Mouse (Mus musculus): ENCODE results near the gene Ciart.
A peak's percentile ranks its signal among the peaks of the same experiment; 100 is the strongest.
"Not testable (repeated sequence)": the region's sequence is repeated elsewhere in the genome, so short reads cannot be mapped to it uniquely, and the experiment has no call there.

Ciart gene

DNA sequence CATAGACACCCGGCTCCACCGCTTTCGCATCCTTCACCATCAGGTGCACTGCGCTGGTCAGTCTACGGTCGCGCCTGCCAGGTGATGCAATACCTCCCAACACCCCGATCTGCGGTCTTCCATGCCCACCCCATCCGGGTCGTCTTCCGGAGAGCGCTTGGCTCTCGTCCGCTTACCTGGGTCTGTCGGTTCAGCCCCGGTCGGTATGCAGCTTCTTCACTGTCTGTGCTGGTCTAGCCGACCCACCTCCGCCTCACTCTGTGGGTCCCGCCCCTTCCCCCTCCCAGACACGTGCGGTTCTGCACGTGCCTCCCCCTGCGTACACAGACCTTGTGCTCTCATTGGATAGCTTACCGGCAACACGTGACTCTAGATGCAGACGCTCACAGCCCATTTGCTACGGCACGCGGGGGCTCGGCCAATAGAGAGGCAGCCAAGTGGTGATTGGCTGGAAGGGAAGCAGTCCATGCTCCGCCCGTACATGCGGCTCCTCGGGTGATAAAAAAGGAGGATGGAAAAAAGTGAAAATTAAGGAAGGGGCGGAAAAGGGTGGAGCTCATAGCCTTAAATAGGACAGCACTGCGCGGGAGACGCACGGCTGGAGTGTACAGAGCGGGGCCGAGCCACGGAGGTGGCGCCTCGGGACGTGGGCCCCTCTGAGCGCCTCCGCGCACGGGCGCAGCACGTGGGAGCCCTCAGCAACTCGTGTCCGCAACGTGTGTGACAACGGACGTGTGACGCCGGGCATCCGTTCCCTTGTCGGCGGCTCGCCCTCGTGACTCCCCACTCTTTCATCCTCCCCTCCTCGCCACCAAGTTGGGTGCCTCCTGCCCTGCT is at the start of gene Ciart:
Gene Ciart, minus strand, starts transcription at position 273 of the 837 bp plus-strand sequence.
- DNase-seq = peak; percentile 97

DNA sequence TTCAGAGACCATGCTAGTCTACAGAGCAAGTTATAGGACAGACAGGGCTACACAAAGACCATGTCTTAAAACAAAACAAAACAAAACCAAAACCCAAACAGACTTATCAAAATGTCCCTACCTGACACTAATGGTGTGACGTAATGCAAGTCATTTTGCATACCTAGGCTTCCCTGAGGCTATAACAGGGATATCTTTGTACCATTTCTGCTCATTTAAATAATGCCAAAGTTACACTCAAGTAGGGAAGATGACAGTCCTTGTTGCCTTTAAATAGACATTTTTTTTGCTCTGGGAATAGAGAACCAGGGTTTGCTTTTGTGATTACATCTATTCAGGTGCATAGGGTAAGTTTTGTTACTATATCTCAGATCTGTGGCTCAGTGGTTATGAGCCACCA is 49.4 kb upstream of the Ciart start:
- DNase-seq = no peak

GRCm38 (mm10) chr3:95930471-95930789 is 48.4 kb upstream of the Ciart start:
- peak; percentile 10 for DNase-seq

DNA sequence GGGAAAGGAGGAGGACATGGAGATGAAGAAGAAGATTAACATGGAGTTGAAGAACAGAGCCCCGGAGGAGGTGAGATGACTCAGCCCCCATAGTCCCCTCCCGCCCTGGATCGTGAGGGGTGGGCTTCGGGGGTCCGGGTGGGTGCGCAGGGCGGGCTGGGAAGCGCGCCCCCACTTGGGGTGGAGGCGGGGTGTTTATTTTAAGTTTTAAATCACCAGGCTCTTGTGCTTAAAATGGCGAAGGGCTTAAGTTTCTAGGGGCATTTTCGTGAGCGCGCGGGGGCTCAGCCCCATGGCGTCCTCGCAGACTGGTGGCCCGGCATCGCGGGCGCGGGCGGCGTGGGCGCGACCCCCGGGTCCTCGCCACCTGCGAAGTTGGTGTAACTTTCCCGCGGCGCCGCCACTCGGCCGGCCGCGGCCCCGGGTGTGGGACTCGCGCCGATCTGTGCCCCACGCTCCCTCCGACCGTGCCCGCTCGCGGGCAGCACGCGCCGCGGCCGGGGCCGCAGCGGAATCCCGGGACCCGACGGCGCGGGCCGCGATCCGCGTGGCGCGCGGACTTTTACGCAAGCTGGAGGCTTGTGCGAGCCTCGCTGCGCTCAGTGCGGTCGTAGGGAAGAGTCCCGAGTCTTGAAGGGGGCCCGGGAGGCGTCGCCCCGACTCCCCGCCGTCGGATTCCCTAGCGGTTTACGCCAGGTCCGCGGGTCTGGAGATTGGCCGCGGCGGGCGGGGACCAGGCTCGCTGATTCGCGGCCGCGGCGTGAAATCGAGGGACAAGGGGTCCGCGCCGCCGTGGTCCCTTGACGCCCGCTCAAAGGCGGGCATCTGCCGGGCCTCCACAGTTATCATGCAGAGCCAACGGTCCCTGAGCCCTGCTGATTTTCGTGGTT is 47.8 kb upstream of the Ciart start:
- peak; percentile 80 for DNase-seq

DNA sequence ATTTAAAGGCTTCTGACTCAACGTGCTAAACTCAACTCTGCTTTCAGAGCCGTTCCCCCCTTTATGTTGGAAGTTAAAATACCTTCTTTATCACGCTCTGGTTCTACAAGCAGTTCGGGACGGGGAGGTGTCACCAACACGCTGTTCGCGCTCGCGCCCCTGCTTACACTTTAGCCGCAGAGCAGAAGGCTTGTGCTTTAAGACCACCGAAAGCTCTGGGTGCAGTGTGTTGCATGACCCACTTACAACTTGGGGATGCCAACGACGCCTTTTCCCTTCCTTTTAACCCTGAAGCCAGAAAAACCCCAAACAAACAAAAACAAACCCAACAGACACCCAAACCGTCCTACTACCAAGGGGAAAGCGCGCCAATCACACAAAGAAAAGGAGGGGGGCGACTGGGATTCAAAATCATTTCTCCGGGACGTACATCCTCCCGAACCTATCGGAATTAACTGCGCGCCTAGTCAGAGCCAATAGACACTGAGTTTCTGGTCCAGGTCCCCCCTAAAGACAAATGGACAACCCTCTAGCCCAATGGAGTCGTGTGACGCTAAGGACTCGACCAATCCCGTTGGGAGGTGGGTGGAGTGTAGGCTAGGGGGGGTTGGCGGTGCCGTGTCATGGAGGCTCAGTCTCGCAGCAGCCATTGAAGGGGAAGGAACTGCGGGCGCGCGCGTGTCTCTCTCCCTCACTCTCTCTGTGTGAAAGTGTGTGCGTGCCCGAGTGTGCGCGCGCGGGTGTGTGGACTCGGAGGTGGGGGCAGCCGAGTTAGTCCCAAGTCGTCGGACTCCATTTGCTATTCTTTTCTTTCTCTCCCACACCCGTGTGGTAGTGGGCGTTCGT is 46.8 kb upstream of the Ciart start, which contains the start of gene Anp32e:
Gene Anp32e, plus strand, starts transcription at position 589 of the 846 bp plus-strand sequence.
- DNase-seq = peak; percentile 99

- DNase-seq = peak; percentile 2
These were observed 46.2 kb upstream of the Ciart start for GRCm38 (mm10) chr3:95928261-95928657.

DNA sequence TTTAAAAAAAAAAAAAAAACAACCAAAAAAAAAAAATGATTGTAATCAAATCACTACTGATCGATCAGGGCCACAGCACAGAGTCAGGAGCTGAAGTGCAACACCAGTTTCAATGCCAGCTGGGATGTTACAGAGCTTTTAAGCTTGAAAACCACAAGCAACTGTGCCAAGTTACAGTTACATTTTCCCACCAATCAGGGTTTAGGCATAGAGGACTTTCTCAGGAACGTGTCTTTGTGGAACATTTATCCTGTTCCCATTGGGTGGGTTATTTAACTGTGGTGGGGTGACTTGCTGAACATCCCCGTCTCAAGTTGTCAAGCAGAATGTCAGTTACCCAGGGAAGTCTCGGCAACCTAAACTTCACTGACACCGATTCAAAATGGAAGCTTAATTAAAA is 43.0 kb upstream of the Ciart start:
- DNase-seq = no peak

DNA sequence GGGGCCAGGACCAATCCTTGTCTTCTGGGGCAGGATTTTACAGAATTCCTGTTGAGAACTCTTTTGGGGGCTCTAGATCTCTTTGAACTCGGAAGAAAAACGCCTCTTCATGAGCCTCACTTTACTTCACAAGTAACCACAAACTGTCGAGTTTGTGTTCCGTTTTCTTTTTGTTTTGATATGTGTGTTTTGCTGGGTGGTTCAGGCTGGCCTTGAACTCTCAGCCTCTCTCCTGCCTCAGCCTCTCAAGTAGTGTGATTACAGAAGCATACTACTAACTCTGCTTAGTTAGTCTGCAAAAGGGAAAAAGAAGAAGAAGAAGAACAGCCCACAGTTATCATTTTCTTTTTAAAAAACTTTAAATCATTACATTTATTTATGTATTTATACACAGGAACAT is 42.1 kb upstream of the Ciart start:
- no peak for DNase-seq

- not testable (repeated sequence) for DNase-seq
These were observed 41.4 kb upstream of the Ciart start for GRCm38 (mm10) chr3:95923429-95923828.

GRCm38 (mm10) chr3:95920532-95920931 is 38.5 kb upstream of the Ciart start:
- DNase-seq = not testable (repeated sequence)

DNA sequence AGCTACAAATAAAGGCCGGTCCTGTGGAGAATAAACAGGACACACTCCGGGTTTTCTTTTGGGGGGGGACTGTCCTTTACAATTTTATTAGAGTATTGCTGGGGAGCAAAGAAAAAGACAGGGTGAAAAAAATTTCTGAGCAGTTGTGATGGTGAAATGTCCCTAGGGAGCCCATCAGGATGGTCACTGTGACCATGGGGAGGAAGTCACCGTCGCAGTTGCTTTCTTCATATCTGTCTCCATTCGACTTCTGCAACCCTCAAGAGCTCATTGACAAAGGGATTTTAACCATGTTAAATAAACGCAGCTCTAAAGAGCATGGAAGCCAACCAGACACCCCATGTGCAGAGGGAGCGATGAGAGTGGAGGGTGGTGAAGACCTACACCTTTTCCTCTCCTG is 34.7 kb upstream of the Ciart start:
- DNase-seq = no peak

DNA sequence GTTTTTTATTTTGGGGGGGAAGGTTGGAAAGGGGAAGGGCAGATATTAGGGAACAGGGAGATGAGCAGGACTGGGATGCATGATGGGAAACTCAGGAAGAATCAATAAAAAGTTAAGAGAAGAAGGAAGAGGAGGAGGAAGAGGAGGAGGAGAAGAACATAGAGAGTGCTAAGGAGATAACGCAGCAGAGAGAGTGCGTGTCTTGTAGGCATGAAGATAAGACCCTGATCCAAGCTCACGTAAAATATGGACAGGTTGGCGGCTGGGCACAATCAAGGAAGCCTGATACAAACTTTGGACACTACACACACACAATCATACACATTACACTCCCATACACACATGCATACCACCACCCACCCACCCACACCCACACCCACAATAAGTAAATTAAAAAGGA is 32.7 kb upstream of the Ciart start:
- DNase-seq = no peak

DNA sequence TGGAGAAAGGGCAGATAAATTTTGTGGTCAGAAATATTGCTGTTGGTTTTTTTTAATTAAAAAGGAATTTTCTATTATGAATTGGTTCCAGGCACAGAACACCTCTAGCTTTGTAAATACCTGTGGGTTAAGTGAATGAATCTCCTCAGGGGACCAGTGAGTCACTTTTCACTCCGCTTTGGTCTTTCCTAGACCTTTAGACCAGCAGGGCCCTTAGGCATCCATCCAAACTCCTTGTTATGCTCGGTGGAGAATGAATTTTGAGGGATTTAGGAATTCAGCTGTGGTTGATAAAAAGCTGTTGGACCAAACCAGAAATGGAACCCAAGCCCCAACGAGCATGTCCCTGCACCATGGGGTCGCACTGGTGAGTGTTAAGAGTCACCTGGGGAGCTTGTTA is 25.6 kb upstream of the Ciart start:
- DNase-seq = no peak

GRCm38 (mm10) chr3:95906860-95907259 is 24.8 kb upstream of the Ciart start:
- peak; percentile 82 for DNase-seq

GRCm38 (mm10) chr3:95905940-95906492 is 24.0 kb upstream of the Ciart start:
- peak; percentile 83 for DNase-seq

DNA sequence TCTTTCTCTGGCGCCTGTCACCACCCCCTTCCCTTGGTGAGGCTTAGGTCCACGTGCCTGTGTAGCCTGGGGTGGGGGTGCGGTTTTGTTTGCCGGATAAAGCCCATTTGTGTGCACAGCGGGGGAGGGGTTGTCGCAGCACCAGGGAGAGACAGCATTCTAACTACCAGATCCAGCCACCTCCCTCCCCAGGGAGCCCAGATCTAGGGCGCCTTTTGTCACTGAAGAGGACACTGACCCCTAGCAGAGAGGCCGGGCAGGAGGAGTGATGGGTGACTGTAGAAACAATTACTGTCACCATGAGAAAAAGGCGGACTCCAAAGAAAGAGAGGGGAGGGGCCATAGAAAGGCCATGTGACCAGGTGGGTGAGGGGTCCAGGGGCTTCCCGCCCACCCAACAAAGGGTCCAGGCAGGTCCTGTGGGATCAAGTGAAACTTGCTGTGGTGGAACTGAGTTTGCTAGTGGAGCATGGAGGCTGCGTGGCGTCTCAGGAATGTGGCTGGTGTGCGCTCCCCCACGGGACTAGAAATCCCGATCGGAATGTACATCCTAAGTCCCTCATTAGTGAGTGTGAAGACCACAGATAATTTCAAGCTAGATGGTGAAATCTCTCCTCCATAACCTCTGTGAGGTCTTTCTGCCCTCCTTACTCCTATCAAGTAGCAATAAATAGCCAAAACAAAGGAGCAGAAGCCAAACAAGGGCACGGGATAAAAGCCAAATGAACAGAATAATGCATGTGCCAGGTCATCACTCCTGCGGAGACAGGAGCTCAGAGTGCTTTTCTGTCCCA is 23.3 kb upstream of the Ciart start:
- peak; percentile 86 for DNase-seq

GRCm38 (mm10) chr3:95904568-95904967 is 22.5 kb upstream of the Ciart start, which contains the start of gene Car14:
TSS of gene Car14 (minus strand) at chr3:95904691.
- peak; percentile 77 for DNase-seq

GRCm38 (mm10) chr3:95903753-95904502 is 21.9 kb upstream of the Ciart start:
- DNase-seq = peak; percentile 68

DNA sequence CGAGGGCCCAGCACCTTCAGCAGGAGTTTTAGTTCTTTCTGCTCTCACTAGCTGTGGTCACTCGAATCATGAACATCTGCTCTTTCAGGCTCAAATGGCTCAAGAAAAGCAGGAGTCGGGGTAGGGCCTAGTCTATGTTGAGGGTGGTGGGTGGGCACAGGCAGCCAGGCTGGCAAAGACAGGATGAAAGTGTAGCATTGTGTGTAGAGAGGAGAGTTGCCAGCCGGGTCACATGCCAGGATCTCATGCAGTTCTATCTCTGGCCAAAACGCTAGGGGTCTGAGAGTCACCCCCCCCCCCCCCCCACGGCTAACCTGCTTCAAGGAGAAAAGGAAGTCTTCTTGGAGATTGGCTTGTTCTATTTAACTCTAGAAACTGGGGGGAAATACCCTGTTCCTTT is 20.6 kb upstream of the Ciart start:
- DNase-seq = no peak

GRCm38 (mm10) chr3:95902373-95902625 is 20.2 kb upstream of the Ciart start:
- DNase-seq = no peak

All from embryo, embryonic 11 days (tissue).